Mouse (Mus musculus): ENCODE results near the gene Pik3r2.

The Pik3r2 gene

DNA sequence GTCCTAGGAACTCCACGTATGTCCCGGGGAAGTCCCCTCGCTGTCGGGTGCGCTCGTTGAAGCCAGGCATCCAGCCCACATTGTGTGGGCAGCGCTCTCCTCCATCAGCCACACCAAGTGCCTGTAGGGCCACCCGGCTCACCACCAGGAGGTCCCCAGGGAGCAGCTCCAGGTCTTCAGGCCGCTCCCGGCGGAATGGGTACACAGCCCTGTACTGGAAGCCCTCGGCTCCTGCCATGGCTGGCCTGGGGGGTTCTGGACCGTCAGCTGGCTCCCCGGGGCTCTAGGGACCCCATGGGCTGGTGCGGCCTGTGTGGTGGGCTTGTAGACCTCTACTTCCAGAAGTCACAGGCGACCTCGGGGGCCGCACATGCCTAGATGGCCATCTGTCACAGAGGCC is 1.8 kb downstream of the Pik3r2 start:
- in situ Hi-C loops (cut with MboI, MseI): no loop called here

DNA sequence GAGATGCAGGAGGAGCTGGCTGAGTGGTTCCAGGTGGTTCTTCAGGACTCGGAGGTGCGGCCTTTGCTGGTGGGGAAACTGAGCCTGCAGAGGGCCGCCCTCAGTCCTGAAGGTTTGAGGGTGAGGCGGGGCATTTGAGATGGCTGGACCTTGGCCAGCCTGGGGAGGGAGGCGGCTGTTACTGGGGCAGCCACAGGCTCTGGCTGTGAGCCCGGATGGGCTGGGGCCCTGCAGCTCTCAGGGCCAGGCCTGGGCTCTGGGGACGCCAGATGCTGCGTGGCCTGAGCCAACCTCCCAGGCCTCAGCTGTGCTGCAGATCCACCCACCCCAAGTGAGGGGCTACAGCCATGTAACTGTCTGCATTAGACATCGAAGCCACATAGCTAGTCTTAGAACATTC is 2.7 kb downstream of the Pik3r2 start:
- in situ Hi-C loops (cut with MboI, MseI): no loop called here

DNA sequence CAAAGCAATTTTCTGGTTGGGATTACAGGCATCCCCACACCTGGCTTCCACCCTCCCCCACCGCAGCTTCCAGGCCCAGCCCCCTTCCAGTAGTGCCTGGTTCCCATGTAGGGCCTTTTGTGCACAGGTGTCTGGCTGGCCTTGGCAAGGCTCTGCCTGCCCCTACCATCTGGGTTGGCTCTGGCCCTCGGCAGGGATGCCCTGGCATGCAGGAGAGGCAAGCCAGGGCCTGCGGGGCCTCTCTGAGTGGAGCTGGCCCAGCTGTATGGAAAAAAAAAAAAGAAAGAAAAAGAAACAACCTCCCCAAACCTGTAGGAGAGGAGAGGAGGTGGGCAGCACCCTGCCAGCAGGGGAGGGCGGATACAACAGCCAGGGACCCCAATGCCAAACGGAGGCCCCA is 3.1 kb downstream of the Pik3r2 start:
- in situ Hi-C loops (cut with MboI, MseI): no loop called here

DNA sequence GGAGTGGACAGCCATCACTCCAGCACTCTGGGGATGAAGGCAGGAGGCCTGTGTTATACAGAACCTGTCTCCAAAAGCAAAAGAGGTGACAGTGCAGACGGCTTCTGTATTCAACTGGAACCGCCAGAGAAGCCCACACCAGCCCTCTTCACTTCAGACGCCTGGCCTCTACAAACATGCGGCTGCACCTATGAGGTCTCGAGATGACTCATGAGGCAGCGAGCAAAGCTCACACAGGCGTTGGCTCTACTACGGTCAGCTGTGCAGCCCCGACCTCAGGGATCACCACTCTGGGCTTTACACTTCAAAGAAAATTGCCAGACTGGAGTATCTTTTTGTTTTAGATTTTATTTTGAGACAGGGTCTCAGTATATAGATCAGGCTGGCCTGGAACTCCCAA is 3.6 kb downstream of the Pik3r2 start:
- in situ Hi-C loops (cut with MboI, MseI): no loop called here

DNA sequence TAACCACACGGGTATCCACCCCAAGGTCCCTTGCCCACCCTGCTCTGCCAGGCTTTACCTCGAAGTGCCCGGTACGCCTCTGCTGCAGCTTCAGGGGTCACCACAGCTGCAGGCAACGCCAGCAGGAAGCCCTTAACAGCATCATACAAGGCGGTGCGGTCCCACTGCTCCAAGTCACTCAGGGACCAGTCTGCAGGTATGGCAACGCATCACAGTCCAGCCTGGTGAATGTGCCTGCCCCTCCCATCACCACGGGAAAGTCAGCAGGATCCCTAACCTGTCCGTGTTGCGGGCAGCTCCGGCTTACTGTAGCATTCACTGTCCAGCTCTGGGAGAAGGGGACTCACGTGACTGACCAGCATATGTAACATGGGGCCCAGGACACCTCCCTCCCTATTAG is 4.4 kb downstream of the Pik3r2 start:
- in situ Hi-C loops (cut with MboI, MseI): no loop called here

DNA sequence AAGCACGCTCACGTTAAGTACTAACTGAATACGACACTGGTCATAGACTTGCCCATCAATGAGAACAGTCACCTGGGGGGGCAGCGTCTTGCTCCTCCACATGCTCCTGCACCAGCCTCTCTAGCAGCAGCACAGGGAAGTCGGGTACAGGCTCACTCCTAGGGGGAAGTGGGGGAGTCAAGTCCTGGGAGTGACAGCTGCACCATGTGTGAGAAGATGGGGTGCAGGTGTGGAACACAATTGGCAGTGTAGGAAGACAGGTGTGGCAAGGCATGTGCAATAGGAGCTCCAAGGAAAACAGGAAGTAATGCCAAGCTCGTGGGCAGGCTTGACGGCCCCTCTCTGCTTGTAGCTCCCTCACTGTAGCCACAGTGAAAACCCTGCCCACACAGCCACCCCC is 5.3 kb downstream of the Pik3r2 start:
- in situ Hi-C loops (cut with MboI, MseI): no loop called here

DNA sequence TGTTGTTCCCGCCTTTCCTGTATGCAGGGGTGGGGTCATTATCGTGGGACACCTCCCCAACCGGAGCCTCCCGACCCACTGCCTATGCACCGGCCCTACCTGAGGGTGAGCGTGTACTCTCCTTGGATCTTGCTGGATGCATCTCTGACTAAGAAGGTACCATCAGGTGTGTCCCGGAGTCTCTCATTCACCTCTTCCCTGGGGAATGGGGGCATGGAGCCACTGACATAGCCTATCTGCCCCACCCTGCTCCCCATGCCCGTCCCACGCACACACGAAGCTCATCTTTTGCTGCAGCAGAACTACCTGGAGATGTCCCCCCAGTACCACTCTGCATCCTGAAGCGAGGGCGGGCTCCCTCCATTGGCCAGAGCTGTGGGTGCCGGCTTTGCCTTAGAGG is 5.8 kb downstream of the Pik3r2 start:
- in situ Hi-C loops (cut with MboI, MseI): no loop called here

DNA sequence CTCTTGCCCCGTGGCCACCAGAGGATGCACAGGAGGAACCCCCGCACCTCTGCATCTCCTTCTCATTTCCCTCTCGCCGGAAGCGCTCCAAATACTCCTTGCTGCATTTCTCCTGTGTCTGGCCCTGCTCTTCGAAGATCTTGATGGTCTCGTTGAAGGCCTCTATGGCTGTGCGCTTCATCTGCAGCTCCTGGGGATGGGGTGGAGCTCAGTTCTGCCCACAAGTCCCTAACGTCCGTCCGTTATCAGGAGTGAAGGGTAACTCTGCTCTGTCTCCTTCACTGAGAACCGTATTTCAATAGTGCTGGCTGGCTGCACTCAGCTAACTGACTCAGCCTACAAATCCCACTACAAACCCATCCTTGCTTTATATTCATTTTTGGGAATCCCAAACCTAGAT is 6.7 kb downstream of the Pik3r2 start:
- in situ Hi-C loops (cut with MboI, MseI): loop anchor here (5.0 to 10.0 kb wide), 2 partner anchors 72 to 1725 kb away; no protein-coding TSS in a partner anchor

DNA sequence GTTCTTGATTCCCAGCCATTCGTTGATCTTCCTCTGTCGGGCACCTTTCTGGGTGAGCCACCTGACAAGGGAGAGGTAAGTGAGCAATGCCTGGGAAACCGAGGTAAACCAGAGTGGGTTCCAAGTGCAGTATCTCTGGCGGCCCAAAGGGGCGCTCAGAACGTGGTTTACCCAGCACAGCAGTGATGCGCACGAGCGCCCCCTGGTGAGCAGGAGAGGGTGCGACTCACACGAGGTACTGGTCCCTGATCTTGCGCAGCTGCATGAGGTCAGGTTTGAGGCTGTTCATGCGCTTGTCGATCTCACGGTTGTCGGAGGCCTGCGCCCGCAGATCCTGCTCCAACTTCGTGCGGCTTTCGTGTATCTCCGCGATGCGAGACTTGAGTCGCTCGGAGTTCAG is 7.2 kb downstream of the Pik3r2 start:
- in situ Hi-C loops (cut with MboI, MseI): loop anchor here (5.0 to 10.0 kb wide), 2 partner anchors 73 to 1725 kb away; no protein-coding TSS in a partner anchor

DNA sequence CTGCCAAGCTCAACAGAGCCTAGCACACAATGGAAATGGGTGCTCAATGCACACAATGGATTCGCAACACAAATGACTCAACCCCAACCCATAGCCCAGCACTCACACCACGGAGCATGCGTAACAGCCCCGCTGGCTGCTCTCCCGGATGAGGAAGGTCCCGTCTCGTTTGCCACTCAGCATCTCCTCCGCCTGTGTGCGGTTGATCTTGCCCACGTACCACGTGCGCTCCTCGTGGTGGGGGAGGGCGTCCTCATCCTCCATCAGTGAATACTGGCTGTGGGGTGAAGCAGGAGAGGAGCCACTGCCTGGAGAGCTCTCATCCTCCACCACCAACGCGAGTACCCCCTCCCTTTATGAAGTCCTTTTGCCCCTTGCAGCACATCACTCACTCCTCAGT is 7.6 kb downstream of the Pik3r2 start:
- in situ Hi-C loops (cut with MboI, MseI): loop anchor here (5.0 to 10.0 kb wide), 2 partner anchors 73 to 1724 kb away; no protein-coding TSS in a partner anchor

DNA sequence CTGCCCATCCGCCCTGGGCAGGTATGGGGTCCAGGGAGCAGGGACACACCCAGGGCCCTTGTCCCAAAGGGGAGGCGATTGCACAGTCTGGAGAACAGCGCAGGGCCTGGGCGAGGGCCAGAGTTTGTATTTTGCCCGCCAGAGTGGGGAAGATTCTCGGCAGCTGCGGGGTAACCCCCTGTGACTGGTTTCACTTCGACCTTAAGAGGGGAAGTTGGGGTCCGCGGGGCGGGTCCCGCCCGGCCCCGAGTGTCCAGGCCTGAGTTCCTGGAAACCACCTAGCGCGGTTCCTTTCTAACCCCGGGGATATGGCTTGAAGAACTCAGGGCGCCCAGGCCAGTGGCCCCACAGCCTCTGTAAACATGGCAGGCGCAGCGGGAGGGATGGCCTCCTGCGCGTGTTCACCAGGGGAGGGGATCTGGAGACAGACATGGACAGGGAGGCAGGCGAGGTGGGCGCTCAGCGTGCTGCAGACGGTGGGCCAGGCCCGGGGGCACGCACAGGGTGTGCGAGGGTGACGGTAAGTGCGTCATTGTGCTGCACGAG is 8.2 kb downstream of the Pik3r2 start:
- in situ Hi-C loops (cut with MboI, MseI): loop anchor here (5.0 to 10.0 kb wide), 2 partner anchors 74 to 1724 kb away; no protein-coding TSS in a partner anchor

DNA sequence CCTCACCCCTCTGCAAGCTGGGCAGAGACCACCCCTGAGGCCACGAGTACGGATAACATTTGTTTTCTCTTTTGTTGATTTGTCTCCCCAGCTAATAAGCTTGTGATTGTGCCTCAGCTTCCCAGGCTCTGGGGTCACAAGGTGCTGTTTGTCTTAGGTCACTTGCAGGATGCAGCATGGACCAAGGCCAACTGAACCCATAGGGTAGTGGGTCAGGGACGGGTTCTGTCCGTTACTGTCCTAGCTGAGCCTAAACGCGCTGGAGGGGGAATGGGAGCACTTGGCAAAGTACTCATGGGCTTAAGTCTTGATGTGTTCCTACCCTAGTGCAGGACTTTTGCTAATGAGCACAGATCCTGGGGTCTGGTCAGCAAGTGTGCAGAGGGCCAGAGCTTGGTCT is 9.0 kb downstream of the Pik3r2 start:
- in situ Hi-C loops (cut with MboI, MseI): loop anchor here (5.0 to 10.0 kb wide), 2 partner anchors 75 to 1723 kb away; no protein-coding TSS in a partner anchor

DNA sequence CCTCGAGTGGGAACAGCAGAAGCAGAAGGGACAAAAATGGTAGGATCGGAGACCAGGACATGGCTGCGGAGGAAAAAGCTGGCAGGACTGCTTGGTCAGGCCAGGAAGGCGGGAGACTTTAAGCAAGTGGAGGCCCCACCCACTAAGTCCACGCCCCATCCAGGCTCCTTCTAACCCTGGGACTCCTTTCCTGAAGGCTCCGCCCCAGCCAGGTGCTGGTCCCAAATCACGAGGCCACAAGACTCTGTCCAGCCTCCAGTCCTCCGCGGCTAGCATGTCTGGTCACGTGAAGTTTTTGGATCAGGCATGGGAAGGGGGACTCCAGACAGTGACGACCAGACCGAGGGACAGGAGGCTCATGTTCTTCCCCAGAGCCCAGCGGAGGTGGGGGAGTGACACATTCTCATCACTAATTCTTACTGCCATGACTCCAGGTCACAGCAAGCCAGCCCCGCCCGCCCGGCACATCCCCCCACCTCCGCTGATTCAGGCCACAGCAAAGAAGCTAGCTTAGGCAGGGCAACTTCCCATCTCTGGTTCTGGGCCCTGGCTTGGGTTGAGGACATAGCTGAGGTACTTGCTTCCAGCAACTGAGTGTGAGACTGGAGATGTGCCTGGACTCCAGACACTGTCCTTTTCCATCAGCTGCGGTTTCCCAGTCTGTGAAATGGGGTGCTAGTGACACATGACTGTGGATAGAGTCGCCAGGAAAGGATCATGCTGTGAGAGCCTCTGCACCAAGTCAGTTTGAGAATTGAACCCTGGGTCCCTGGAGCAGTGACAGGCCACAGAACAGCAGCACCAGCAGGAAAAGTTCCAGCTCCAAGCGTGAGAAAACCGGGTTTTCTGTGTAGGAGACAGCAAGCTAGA is 9.7 kb downstream of the Pik3r2 start:
- in situ Hi-C loops (cut with MboI, MseI): loop anchor here (5.0 to 10.0 kb wide), 2 partner anchors 75 to 1722 kb away; no protein-coding TSS in a partner anchor

DNA sequence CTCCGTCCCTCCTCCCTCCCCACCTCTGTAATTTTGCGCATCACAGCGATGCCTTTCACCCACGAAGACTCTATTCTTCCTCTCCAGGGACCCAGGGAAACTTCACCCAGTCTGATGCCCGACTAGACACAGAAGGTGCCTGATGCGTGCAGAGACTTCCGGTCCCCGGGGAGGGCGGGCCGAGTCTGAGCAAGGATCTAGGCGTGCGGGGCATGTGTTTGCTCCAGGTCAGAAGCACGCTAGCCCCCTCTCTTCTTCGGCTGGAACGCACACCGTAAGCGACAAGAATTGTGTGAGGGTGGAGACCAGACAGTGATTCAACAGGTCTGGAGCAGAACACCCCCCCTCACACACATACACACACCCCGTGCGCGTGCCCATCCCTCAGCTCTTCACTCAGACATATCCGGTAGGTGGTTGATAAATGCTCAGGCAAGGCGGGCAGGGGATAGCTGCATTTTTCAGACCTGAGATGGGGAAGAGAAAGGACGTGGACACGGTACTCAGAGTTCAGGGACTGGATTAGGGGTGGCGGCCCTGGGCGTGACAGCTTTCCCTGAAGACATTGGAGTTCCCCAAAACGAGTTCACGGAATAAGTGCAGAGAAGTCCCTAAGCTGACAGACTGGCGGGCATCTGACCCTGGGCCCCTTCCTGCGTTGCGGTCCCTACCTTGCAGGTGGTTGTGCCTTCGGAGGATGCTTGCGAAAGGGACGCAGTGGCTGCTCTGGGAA is 10.5 kb downstream of the Pik3r2 start:
- in situ Hi-C loops (cut with MboI, MseI): loop anchor here (5.0 to 10.0 kb wide), 2 partner anchors 76 to 1721 kb away; no protein-coding TSS in a partner anchor

DNA sequence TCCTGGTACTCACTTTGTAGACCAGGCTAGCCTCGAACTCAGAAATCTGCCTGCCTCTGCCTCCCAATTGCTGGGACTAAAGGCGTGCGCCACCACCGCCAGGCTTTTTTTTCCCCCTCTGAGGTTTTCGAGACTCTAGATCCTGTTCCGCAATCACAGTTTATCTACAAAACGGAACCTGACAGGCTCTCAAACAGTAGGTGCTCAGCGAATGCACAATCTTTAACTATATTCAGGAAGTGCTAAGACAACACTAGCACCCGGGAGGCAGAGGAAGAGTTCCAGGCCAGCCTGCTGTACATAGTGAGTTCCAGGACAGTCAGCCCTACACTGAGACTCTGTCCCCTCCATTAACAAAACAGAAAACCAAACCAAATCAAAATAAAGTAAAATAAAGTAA is 11.2 kb downstream of the Pik3r2 start:
- in situ Hi-C loops (cut with MboI, MseI): loop anchor here (5.0 to 10.0 kb wide), 2 partner anchors 77 to 1721 kb away; no protein-coding TSS in a partner anchor

DNA sequence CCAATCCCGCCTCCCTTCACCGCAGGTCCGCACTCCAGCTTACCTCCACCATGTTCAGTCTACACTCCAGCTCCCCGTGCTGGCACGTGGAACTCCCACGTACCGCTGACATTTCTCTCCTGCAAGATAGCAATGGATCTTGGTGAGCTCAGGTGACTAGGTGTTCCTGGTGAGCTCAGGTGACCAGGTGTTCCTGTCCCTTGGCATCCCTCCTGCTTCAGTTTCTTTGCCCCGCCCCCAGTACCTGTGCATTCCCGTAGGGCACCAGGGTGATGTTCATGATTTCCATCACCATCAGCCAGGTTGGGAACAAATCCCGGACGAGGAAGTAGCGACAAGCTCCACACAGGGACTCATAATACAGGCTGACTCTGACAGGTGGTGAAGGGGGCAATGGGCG is 11.8 kb downstream of the Pik3r2 start:
- in situ Hi-C loops (cut with MboI, MseI): loop anchor here (5.0 to 10.0 kb wide), 2 partner anchors 78 to 1720 kb away; no protein-coding TSS in a partner anchor

DNA sequence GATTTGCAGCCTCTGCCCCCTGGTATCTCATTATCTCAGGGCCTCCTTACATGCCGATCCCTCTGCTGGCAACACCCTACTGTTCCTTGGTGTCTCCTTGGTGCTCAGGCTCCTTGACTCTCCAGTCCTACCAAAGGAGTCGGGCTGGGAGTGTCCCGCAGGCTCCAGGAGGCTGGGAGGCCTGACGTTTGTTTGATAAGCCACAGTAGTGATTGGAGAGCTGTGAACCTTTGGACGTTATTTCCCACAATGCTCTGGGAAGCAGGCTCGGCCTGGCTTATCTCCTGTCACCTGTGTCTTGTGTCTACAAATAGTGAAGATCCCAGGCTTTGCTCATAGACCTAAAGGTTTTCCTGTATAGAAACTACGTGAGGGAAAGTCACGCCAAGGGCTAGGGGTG is 12.5 kb downstream of the Pik3r2 start:
- in situ Hi-C loops (cut with MboI, MseI): loop anchor here in 1 of 2 experiments (10.0 kb wide), 1 partner anchor 1719 kb away; no protein-coding TSS in a partner anchor

DNA sequence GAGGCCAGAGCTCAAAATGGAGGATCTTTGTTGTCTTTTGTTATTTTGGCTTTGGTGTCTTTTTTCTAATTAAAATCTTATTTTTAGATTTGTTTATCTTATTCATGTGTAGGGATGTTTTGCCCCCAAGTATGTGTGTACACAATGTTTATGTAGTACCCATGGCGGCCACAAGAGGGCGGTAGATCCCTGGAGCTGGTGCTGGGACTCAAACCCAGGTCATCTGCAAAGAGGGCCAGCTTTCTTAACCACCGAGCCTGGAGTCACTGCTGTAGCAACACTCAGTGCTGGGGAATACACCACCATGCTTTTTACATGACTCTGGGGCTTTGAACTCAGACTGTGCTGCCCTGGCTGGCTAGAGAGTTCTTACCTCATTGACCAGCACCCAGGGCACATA is 13.2 kb downstream of the Pik3r2 start:
- in situ Hi-C loops (cut with MboI, MseI): loop anchor here in 1 of 2 experiments (10.0 kb wide), 1 partner anchor 1719 kb away; no protein-coding TSS in a partner anchor

DNA sequence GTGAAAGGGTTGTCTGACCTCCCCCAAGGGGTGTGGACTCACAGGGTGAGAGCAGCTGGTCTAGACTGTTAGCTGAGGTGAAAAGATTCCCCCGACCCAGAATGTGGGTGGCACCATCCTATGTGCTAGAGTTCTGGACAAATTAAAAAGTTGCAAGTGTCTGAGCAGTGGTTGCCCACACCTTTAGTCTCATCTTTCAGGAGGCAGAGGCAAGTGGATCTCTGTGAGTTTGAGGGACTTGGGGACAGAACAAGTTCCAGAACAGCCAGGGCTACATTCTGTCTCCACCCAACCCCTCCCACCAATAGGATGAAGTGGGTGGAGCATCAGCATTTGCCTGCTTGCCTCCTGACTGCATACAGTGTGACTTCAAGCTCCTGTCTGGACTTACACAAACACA is 14.4 kb downstream of the Pik3r2 start:
- in situ Hi-C loops (cut with MboI, MseI): loop anchor here in 1 of 2 experiments (10.0 kb wide), 1 partner anchor 1717 kb away; no protein-coding TSS in a partner anchor

DNA sequence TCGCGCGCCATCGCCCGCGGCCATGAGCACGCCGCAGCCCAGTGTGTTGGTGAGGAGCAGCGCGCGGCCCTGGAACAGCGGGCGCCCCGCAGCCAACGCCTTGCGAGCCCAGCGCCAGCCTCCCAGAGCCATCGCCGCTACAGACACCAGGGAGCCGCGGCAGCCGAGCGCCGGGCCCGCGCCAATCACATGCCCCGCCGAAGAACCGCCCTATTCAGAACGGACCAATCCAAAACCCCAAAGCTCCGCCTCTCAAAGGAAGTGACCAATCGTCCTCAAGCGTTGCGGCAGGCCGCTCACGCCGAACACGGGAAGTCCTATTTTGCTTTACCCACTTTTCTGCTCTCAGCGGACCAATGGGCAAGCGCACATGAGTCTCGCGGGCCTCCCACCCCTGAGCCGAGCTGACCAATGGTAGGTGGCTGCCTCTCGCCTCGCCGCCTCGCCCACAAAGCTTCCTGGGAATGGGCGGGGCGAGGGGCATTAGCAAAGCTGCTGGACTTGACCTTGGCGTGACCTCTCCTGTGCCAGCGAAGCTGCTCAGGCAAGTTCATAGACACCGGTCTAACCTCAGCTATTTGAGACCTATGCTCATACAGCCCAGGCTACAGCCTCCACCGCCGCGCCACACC is 15.6 kb downstream of the Pik3r2 start, which contains the start of gene Mpv17l2:
TSS of gene Mpv17l2 (minus strand) at position 172 of the 632 bp plus-strand sequence.
- in situ Hi-C loops (cut with MboI, MseI): loop anchor here in 1 of 2 experiments (10.0 kb wide), 1 partner anchor 1716 kb away; no protein-coding TSS in a partner anchor

DNA sequence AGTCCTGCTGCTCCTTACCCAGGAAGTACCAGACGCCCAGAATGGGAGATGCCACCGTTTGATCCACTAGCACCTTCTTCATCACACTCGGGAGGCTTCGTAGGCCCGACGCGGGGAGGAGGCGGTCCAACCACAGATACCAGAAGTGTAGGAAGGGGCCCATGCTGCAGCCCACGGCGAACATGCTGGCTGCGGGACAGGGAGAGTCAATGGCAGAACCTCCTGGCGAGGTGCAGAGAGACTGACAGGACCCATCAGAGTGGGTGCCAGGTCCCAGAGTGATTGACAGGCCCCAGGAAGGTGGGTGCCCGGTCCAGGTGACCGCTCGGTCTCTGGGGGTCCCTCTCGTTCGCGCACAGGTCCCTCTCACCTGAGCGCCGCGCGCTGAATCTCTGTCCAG is 16.2 kb downstream of the Pik3r2 start:
- in situ Hi-C loops (cut with MboI, MseI): loop anchor here in 1 of 2 experiments (10.0 kb wide), 1 partner anchor 1716 kb away; no protein-coding TSS in a partner anchor
